Mouse (Mus musculus) left cerebral cortex, postnatal 14 days (tissue): ENCODE measurements around the gene Cd7. TPM values are rescaled to one million over a fixed set of nuclear protein-coding genes. Genes with fewer than 3 reads are reported as not detected.
"Not testable (repeated sequence)": the region's sequence is repeated elsewhere in the genome, so short reads cannot be mapped to it uniquely, and the experiment has no call there.

Source experiments
- DNase-seq, 2 experiments: peaks; one replicate each; pipeline ENCODE4 v3.0.0; 2021 to 2022; ENCODE audit warnings: low spot score in 2 of 2, mixed read lengths in 1 of 2
- intact Hi-C: fragments of 180-260 bp; cut with DNase I; formaldehyde crosslinking; loops from one replicate; pipeline ENCODE4 v1.15.1; 2025
- total RNA-seq, 2 experiments: library from RNA; stranded (reverse); gene quantifications; 2 replicates each; pipeline ENCODE4 v1.2.3; 2021

Cd7 gene
- total RNA-seq, 2 experiments from 2014 or later, result 0.36 to 0.62 TPM

DNA sequence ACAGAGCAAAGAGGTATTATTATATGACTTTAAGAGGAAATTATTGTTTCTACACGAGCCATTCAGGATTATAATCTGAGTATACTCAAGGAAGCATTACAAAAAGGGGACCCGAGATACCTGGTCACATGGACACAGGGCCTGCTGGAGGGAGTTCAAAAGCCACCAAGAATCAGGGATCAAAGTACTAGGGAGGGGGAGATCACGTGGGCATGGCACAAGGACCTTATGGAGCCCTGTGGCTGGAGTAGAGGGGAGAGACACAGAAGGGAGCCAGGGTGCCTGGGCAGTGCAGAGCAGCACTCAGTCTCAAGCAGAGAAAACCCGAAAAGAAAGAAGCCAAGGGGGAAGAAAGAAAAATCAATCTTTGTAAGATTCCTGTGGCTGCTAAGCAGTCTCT, 13.2 kb upstream of the Cd7 start:
- no peak for DNase-seq
- intact Hi-C loops, result loop anchor here (5.0 kb wide), 1 partner anchor 150 kb away; the partner anchor contains the start of genes Hexdc and Ogfod3

DNA sequence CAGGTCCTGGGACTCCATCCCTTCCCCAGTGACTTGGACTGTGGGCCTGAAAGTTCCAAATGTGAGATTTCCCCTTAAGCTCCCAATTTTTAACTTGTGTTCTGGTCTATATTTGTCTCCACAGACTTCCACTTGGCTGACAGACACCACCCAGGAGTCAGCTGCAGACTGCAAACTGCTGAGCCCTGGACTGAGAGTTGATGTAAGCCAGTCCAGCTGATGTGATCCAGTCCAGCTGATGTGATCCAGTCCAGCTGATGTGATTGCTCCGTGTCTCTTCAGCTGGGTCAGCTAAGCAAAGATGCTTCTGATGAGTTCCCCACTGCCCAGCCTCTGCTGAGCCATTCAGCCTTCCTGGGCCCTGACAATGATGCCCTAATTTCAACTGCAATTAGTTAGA, 12.6 kb upstream of the Cd7 start:
- no peak for DNase-seq
- intact Hi-C loops, result loop anchor here (5.0 kb wide), 1 partner anchor 151 kb away; the partner anchor contains the start of genes Hexdc and Ogfod3

DNA sequence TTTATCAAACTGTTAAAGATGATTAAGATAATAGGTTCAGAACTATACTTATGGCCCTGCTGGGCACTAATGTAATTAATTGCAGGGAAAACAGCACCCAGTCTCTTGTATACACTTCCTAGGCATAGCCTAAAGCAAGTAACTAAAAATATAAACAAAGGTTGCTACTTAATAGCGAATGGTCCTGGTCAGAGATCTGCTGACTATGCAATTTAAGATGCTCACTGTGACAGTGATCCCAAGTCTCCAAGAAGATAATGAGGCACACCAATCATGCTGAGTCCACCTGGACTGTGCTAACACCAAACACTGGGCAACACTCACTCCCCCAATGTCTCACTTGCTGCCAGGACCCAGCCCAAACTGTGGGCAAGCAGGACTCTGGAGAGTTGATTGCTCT, 10.6 kb upstream of the Cd7 start:
- no peak for DNase-seq
- intact Hi-C loops, result loop anchor here (5.0 kb wide), 1 partner anchor 152 kb away; the partner anchor contains the start of genes Hexdc and Ogfod3

DNA sequence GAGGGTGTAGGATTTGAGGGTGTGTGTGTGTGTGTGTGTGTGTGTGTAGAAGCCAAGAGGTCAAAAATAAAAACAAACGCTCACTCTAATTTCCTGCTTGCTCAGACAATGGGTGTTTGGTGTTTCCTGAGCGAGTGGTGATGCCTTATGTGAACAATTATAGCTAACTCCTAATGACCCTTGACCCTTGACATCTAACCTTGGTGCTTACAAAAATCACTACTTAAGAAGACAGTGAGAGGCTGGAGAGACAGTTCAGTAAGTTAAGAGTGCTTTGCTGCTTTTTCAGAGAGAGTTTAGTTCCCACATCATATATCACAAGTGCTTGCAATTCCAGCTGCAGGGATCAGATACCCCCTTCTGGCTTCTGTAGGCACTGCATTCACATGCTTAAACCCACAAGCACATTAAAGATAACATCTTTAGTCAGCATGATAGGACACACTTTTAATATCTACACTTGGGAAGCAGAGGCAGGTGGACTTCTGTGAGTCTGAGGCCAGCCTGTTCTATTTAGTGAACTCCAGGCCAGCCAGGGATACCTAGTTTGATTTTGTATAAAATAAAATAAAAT, 8.7 kb upstream of the Cd7 start:
- intact Hi-C loops, result no loop called here

DNA sequence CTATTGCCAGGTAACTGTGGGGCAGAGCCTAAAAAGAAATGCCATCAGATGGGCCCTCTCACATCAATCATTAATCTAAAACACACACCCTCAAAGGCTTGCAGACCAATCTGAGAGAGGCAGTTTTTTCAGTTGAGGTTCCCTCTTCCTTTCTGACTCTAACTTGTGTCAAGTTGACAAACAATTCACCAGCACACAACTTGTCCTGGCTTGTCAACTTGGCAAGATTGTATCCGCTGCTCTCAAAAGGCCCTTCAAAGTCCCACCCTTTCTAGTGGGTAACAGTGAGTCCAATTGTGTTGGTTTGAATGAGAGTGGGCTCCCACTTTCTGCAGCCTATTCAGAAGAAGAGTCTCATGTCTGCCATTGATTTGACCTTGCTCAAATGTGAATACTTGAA, 6.1 kb upstream of the Cd7 start:
- intact Hi-C loops, result no loop called here

More for the DNA sequence above, 8.7 kb upstream of the Cd7 start:
- peak; percentile 37 to 53 for DNase-seq

DNA sequence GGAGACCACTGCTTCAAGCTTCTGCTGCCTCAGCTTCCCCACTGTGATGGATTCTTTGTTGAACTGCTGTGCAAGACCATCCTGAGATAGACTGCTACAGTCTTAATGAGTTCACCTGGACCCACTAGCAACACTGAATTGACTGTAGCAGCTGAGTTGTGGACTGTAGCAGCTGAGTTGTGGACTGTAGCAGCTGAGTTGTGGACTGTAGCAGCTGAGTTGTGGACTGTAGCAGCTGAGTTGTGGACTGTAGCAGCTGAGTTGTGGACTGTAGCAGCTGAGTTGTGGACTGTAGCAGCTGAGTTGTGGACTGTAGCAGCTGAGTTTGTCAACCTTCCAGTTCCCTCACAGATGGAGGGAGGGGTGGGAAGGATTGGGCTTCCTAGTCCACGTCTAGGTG, 3.8 kb upstream of the Cd7 start:
- intact Hi-C loops, DNase-seq: not testable (repeated sequence)

More for the DNA sequence above, 6.1 kb upstream of the Cd7 start:
- DNase-seq, result no peak

DNA sequence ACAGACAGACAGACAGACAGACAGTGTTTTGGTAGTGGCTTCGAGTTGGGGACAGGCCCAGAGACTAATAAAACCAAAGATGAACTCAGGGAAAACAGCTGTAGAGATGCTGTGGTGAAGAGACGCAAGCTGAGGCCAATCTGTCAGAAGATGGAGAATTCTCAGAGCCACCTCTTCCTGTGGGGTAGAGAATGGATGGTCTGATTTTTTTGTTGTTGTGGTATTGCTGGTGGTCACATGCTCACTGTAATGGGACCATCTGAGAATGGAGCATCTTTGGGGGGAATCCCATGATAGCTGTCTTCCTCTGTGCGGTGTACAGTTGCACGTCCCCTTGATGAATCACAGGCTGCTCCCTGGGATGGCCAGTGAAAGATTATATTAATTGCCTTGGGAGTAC, 3.3 kb upstream of the Cd7 start:
- intact Hi-C loops, result no loop called here
- DNase-seq, result no peak

DNA sequence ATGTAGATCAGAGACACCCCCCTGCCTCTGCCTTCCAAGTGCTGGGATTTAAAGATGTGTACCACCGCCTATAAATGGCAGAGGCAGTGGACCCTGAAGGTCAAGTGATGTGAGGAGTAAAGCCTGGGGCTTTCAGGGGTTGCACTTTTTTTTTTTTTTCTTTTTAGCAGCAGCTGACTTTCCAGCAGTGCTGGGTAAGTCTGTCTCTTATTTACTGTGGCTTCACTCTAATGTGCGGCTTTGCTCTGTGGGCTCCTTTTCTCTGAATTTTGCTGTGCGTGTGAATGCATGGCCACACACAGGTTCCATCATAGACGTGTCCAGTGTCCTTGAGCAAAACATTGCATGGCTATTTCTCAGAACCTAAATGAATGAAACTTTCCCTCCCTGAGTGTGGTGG, 2.4 kb upstream of the Cd7 start:
- DNase-seq, result no peak
- intact Hi-C loops, result loop anchor here (1.0 to 2.0 kb wide), 2 partner anchors 24 to 137 kb away; no protein-coding TSS in a partner anchor

DNA sequence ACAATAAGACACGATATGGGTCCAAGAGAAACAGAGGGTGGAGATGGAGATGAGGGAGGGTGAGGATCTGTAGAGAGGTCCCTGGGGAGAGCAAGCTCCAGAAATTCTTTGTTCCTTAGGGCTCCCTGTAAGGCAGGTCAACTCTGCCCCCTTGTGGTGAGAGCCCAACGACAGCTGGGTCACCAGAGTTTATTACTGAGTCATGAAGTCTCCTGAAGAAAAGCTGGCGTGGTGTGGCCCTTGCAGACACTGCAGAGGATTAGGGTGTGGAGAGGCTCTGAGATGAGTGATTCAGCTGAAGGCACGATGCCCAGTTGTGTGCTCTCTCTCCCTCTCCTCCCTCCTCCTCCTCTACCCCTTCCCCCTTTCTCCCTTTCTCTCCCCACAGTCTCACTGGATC, 2.0 kb upstream of the Cd7 start:
- intact Hi-C loops, result loop anchor here (1.0 to 2.0 kb wide), 2 partner anchors 24 to 136 kb away; no protein-coding TSS in a partner anchor

DNA sequence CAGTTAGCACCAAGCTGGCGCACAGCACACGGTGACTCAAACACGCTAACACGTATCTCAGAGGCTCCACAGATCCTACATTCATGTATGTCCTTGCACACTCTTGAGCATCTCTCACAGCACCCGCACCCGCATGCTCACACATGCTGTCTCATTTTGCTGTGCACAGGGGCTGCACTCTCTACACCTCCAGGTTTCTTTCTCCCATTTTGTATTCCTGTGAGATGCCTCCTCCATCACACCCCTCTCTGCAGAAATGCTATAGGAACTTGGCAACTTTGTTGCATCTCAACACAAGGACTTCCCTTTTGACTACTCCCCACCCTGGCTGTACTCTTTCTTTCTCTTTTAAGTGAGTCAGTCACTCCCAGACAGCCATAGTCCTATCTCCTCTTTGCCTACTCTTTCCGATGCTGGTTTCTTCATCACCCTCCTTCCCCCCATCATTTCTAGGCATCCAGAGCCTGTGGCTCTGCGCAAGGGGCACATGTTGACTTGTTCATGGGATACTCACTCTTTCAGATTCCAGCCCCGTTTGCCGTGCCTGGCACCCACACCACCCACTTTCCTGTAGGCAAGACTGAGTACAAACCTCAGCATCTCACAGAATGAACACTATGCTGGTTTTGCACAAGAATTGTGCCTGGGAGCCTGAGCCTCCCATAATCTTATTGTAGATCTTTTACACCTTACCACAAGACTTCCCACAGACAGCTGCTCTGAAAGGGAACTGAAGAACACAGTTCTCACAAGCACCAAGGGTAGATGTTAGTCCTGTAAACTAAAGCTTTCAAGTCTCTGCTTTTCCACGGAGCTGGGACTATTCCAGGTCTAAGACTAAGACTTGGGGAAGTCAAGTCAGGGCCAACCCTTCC, 615 bp downstream of the Cd7 start:
- peak; percentile 17 to 42 for DNase-seq

More for the DNA sequence above, 2.0 kb upstream of the Cd7 start:
- DNase-seq, result peak; percentile 86 to 90

DNA sequence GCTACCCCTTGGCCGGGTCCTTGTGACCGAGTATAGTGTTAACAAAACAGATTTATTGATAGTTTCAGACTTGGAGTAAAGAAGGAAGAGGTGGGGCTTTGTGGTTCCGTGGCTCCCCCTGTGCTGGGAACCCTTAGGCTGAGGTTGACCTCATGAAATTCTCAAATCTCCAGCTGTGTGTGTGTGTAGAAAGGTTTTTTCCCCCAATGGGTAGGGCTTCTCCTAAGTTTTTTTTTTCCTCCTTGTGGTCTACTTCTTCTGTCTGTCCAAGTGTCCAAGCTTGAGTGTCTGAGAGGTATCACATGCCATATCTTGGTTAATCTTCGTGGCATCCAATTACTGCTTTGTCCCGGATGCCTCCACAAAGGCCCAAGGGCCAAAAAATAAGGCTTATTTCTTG, 6.1 kb downstream of the Cd7 start:
- intact Hi-C loops, result no loop called here
- no peak for DNase-seq

More for the DNA sequence above, 615 bp downstream of the Cd7 start:
- intact Hi-C loops, result no loop called here

DNA sequence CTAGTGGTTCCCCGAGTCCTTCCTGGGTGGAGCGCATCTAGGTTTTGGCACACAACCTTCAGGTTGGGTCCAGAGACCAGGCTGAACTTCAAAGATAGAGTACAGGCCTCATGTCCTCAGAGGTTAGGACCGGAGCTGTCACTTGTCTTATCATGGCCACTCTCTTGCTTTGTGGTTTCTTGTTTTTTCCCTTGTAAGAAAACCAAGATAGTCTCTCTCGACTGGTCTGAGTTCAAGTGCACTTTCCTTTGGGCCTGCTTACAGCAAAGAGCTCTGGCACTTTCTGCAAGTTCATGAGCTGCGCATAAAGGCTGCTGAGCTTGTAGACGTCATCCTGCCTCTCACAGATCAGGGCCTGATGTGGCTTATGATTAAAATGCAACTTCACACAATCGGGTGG, 12.0 kb downstream of the Cd7 start:
- no peak for DNase-seq
- intact Hi-C loops, result no loop called here

DNA sequence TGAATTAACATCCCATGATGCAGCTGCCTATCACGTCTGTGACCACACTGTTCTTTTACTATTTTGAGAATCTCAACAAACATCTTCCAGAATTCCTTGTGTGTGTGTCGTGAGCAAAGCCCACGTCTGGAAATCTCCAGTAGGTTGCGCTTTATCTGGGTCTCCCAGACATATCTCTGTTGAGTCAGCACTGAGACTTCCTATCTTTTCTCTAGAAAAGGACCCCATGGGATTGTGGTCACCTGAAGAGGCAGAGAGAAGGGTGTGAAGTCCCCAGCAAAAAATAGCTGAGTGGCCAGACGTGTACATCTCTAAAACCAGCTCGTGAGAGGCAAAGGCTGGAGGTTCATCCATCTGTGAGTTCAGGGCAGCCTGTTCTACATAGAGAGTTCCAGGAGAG, 15.1 kb downstream of the Cd7 start:
- intact Hi-C loops, result no loop called here
- DNase-seq, result peak in 1 of 2 experiments; percentile 46

DNA sequence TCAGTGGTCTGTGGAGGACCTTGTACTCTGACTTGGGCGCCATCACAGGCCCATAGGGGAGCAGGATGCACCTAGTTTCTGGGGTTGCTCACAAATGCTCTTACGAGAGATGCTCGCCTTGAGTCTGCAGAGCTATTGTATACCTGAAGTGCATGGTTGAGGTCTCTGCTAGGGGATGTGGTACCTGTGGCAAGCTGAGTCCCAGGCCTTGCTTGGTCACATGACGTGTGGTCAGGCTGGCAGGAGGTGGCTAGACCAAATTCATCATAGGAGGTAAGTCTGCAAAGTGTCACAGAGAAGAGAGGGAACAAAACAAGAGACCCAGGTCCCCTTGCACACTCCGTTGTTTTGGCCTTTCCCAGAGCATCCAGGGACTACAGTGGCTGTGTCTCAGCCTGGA, 19.7 kb downstream of the Cd7 start:
- intact Hi-C loops, result no loop called here
- no peak for DNase-seq

DNA sequence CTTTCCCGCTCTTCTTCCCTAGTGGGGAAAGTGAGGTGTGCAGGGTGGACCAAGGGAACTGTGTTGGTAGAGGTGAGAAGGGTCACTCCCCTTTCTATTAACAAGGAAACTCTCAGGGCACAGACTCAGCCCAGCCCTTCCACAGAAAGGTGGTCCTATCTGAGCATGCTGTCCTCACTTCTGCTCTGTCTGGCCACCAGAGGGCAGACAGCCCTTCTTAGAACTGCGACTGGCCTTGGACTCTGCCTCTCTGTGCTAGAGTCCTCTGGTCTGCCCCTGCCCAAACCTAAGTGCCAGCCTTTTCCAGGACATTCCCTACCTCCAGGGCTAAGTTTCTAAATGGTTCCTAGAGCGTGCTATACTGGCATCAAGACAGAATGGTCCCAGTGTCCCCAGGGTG, 21.5 kb downstream of the Cd7 start:
- DNase-seq, result peak; percentile 71 to 77
- intact Hi-C loops, result loop anchor here (1.0 kb wide), 1 partner anchor 24 kb away; no protein-coding TSS in a partner anchor

DNA sequence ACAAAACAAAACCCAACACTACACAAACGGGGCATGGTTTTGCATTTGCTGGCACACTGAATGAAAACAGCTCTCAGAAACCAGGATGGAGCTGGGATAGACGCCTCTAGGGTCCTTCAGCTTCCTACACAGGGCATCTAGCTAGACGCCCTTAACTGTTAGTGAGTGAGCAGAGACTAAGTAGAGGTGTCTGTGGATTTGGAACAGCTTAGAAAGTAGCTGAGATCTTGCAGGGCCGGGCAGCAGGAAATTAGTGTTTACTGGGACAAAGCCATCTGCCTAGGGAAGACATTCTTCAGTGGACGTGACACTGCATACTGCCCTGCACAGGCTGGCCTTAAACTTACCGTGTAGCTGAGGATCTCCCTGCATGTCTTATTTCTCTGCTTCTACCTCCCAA, 23.7 kb downstream of the Cd7 start:
- intact Hi-C loops, result no loop called here
- no peak for DNase-seq

DNA sequence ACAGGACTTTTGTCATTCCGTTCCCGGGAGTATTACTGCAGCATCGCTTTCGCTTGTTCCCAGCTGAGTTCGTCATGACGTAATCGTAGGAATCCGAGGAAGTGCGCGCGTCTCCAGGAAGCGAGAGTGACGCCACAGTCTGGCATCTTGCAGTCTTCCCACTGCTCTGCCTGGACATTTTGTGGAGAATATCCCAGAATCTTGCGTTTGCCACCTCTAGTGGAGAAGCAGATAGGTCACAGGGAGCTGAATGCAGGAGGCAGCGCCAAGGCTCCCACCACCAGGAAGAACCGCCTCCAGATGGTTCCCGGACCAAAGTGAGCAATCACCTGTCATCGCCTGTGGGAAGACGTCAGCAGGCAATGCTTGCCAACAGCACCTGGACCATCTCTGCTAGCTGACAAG, 24.3 kb downstream of the Cd7 start:
- DNase-seq, result peak; percentile 50 to 58

DNA sequence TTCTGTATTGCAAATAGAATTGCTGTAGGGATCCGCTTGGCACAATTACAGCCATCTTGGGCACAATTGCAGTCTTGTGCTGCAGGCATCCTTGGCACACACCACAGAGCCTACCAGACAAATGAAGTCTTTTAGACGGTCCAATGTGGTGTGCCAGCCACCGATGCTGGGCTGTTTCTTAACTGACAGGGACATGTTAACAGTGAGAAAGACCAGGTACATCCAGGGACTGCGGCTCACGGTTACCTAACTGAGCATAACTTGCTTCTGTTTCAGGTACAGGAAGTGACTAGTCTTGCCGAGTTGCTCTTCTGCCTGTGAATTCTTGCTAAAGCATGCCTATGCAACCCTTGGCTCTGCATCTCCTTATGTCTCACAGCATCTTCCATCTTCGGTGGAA, 25.6 kb downstream of the Cd7 start:
- intact Hi-C loops, result no loop called here

More for the DNA sequence above, 24.3 kb downstream of the Cd7 start:
- intact Hi-C loops, result no loop called here

DNA sequence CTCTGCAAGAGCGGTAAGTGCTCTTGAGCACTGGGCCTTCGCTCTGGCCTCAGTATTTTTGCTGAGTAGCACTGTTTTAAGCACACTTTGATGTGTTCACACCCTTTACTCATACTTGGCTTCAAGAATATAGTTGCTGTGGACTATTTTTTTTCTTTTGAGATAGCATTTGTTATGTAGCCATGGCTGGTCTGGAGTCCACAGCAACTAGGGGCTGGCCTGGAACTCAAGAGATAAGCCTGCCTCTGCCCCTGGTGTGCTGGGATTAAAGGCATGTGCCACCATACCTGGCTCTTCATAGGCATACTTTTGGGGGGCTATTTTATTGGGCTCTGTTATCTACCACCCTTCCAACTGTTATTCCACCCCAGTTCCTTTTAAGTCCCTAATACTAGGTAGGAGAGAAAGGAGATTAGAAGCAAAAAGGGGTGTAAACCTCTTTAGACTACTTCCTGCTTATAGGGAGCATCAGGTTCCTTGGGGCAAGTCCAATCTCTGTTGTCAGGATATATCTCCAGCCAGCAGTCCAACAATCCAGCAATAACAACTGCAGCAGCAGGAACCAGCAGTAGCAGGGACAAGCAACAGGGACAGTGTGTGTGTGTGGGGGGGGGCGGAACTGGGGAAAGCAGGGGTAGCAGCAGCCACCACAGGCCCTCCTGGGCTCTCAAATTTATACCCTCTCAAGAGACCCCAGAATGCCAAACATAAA, 29.0 kb downstream of the Cd7 start:
- intact Hi-C loops, result no loop called here
- no peak for DNase-seq

More for the DNA sequence above, 25.6 kb downstream of the Cd7 start:
- no peak for DNase-seq

DNA sequence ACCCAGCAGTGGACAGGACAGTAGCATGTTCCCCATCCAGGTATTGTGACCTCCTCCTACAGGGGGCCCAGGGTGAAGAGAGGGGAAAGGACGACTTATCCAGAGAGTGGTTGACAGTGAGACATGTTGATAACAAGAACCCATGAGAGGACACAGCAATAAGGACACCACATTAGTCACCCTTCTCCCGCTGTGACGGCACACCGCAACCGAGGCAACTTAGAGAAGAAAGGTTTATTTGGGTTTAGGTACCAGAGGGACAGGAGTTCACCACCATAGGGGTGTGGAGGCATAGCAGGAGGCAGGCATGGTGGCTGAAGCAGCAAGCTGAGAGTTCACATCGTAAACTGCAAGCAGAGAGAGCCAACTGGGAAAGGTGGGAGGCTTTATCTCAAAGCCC, 33.0 kb downstream of the Cd7 start:
- intact Hi-C loops, result no loop called here
- DNase-seq, result no peak
